Mouse (Mus musculus): ENCODE measurements around the gene Cacnb4.

GRCm38 (mm10) chr2:52597511-52597910 lies 79.1 kb downstream of the Cacnb4 start:
- no peak for TF ChIP-seq USF1 (IDR thresholded peaks at IDR 0.05; ENCODE audit: low read depth, low read length)
- TF ChIP-seq BHLHE40 (IDR thresholded peaks at IDR 0.05; ENCODE audit: borderline replicate concordance, low read depth, low read length): no peak
- TF ChIP-seq TCF12 (IDR thresholded peaks at IDR 0.05; ENCODE audit: low read depth, low read length): no peak
- no peak for TF ChIP-seq GATA1 (IDR thresholded peaks at IDR 0.05; ENCODE audit: low read depth, low read length)
- TF ChIP-seq POLR2A (IDR thresholded peaks at IDR 0.05; ENCODE audit: control insufficient read depth in 1 of 2, insufficient read depth in 1 of 2, low read depth in 1 of 2, low read length in 2 of 2, poor library complexity in 1 of 2): no peak
- TF ChIP-seq ZC3H11A (IDR thresholded peaks at IDR 0.05; ENCODE audit: low read depth, low read length): no peak
- TF ChIP-seq TAL1 (IDR thresholded peaks at IDR 0.05; ENCODE audit: low read length): no peak
- TF ChIP-seq CTCF (IDR thresholded peaks at IDR 0.05 in 2 of 3, conservative IDR thresholded peaks at IDR 0.05 in 1 of 3; ENCODE audit: control insufficient read depth in 1 of 3, insufficient read depth in 1 of 3, low read depth in 2 of 3, low read length in 3 of 3, poor library complexity in 1 of 3, severe bottlenecking in 1 of 3): no peak
- no peak for TF ChIP-seq CHD2 (IDR thresholded peaks at IDR 0.05; ENCODE audit: low read length)
- no peak for TF ChIP-seq MYB (IDR thresholded peaks at IDR 0.05; ENCODE audit: low read depth, low read length)

Data from MEL (cell line).